Comparison of ENCODE assay signal across 24 mouse cellular contexts in the genomic region with DNA sequence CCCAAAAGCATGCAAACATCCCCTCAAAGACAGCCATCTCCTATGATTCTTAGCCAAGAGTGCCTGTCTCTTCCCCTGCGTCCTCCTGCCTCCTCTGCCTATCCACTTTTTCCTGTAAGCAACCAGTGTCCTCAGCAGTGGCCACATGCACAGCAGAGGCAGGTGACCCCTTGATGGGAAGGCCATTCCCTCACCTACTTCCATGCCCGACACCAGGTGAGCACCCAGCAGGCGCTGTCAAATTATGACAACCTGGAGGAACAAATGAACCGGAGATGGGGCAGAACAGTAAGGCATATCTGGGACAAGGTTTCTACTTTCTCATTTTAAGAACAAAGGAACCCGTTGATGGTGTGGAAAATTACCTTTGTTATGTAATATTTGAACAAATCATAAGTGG.
DNase-seq lines count a peak whose midpoint lies in the region; ATAC-seq and TF ChIP-seq lines count a peak whose summit lies in the region.
"Had no signal": no experiment of that assay in that cellular context is flagged by ENCODE, and none has a peak within 500 bp of the region (broad histone marks: within the 10 kb centered on the region; RNA-seq: fewer than 3 reads in every experiment).

No protein-coding gene starts in this region.

- no peak for TF ChIP-seq CTCF in cerebellum, adult 2 months (IDR thresholded peaks at IDR 0.05; ENCODE audit: borderline replicate concordance, insufficient read depth, low read depth, low read length)
- TF ChIP-seq CTCF in stomach, postnatal 0 days (IDR thresholded peaks at IDR 0.05; ENCODE audit: low read depth): no peak

- H3K36me3 ChIP-seq in stomach, postnatal 0 days (ENCODE audit: control insufficient read depth, insufficient read depth, low read length): no peaks in the 10 kb centered on the region
- H3K36me3 ChIP-seq in forebrain, embryonic 16.5 days (ENCODE audit: control insufficient read depth, insufficient read depth): no peaks in the 10 kb centered on the region
- H3K36me3 ChIP-seq: embryonic facial prominence, embryonic 13.5 days; G1E; heart, embryonic 12.5 days; hindbrain, embryonic 12.5 days had no signal

- H3K9ac ChIP-seq in stomach, postnatal 0 days (ENCODE audit: low read length): no peak overlapping the region
- no peak overlapping the region for H3K9ac ChIP-seq in forebrain, embryonic 16.5 days (replicated peaks; ENCODE audit: low read depth, low read length)
- H3K9ac ChIP-seq: embryonic facial prominence, embryonic 13.5 days; forebrain, embryonic 13.5 days; heart, embryonic 12.5 days; hindbrain, embryonic 12.5 days had no signal

- TF ChIP-seq EP300 in stomach, postnatal 0 days (optimal IDR thresholded peaks at IDR 0.05): no peak

- DNase-seq in cerebellum, postnatal 4 days (ENCODE audit: low spot score in 2 of 2): no peak
- peak; percentile 73 for DNase-seq in brain, adult 2 months (ENCODE audit: low read depth, low spot score)
- peak; percentile 67 to 79 for DNase-seq in cerebellum, adult 2 months
- DNase-seq in cerebellum, postnatal 14 days: peak; percentile 32 to 67
- DNase-seq in stomach, postnatal 0 days (ENCODE audit: low spot score): no peak
- DNase-seq in thymus, postnatal 4 days: no peak
- DNase-seq: adrenal gland, adult 8-10 months; adrenal gland, postnatal 36 days; B cell, adult 2 months; gastrocnemius, postnatal 10 days; heart, adult 2 months; heart, postnatal 36 days; kidney, adult 9 months had no signal

- ATAC-seq in cerebellum, adult (ENCODE audit: insufficient number of reproducible peaks, low FRiP score, low TSS enrichment): peak; percentile 86
- no peak for ATAC-seq in stomach, postnatal 0 days (ENCODE audit: low FRiP score, low TSS enrichment)
- ATAC-seq in forebrain, embryonic 16.5 days: no peak
- ATAC-seq: CD4-positive, CD25-positive, alpha-beta regulatory T cell, adult 4 months; forebrain, embryonic 13.5 days; hindbrain, embryonic 16.5 days; inflammation-experienced regulatory T-cells, adult 6 months; intestine, postnatal 0 days had no signal

- no peak overlapping the region for H3K4me2 ChIP-seq in stomach, postnatal 0 days (replicated peaks; ENCODE audit: low read depth)
- H3K4me2 ChIP-seq in forebrain, embryonic 16.5 days (ENCODE audit: low read length): no peak overlapping the region
- H3K4me2 ChIP-seq: embryonic facial prominence, embryonic 13.5 days; forebrain, embryonic 13.5 days; heart, embryonic 12.5 days; hindbrain, embryonic 12.5 days had no signal

- no peak overlapping the region for H3K4me3 ChIP-seq in cerebellum, adult 2 months (replicated peaks; ENCODE audit: insufficient read depth, low read depth, low read length)
- H3K4me3 ChIP-seq in stomach, postnatal 0 days (ENCODE audit: low read depth, low read length): no peak overlapping the region
- no peak overlapping the region for H3K4me3 ChIP-seq in forebrain, embryonic 16.5 days (replicated peaks; ENCODE audit: low read length)
- H3K4me3 ChIP-seq: embryonic facial prominence, embryonic 13.5 days; forebrain, embryonic 13.5 days; heart, adult 2 months; heart, embryonic 12.5 days; hindbrain, embryonic 12.5 days had no signal

- 30% methylated on average over 5 of the region's 5 CpGs for WGBS in cerebellum, adult 2 months
- 86% methylated on average over 5 of the region's 5 CpGs for WGBS in stomach, postnatal 0 days
- 88% methylated on average over 5 of the region's 5 CpGs for WGBS in forebrain, embryonic 16.5 days

- no peak overlapping the region for H3K27ac ChIP-seq in cerebellum, adult 2 months (ENCODE audit: insufficient read depth, low read length)
- no peak overlapping the region for H3K27ac ChIP-seq in stomach, postnatal 0 days (replicated peaks)
- H3K27ac ChIP-seq in forebrain, embryonic 16.5 days (ENCODE audit: low read length): no peak overlapping the region
- H3K27ac ChIP-seq: embryonic facial prominence, embryonic 13.5 days; forebrain, embryonic 13.5 days; heart, adult 2 months; hindbrain, embryonic 12.5 days had no signal

- no peaks in the 10 kb centered on the region for H3K27me3 ChIP-seq in cerebellum, adult 2 months (ENCODE audit: control insufficient read depth, insufficient read depth, low read length)
- H3K27me3 ChIP-seq in stomach, postnatal 0 days (ENCODE audit: control insufficient read depth, insufficient read depth, low read length): no peaks in the 10 kb centered on the region
- no peaks in the 10 kb centered on the region for H3K27me3 ChIP-seq in forebrain, embryonic 16.5 days (replicated peaks; ENCODE audit: control insufficient read depth, insufficient read depth, low read length)
- H3K27me3 ChIP-seq: embryonic facial prominence, embryonic 13.5 days; forebrain, embryonic 13.5 days; heart, embryonic 12.5 days; hindbrain, embryonic 12.5 days had no signal

- TF ChIP-seq POLR2A in cerebellum, adult 2 months (IDR thresholded peaks at IDR 0.05; ENCODE audit: borderline replicate concordance, insufficient read depth, low read length): no peak

- peaks cover 6% of the 10 kb centered on the region for H3K4me1 ChIP-seq in cerebellum, adult 2 months (ENCODE audit: control insufficient read depth, insufficient read depth, low read length)
- H3K4me1 ChIP-seq in stomach, postnatal 0 days (replicated peaks; ENCODE audit: control insufficient read depth, insufficient read depth): no peaks in the 10 kb centered on the region
- H3K4me1 ChIP-seq in forebrain, embryonic 16.5 days (replicated peaks; ENCODE audit: control insufficient read depth, insufficient read depth, low read length): no peaks in the 10 kb centered on the region
- H3K4me1 ChIP-seq: embryonic facial prominence, embryonic 13.5 days; forebrain, embryonic 13.5 days; heart, embryonic 12.5 days; hindbrain, embryonic 12.5 days had no signal

- no peaks in the 10 kb centered on the region for H3K9me3 ChIP-seq in stomach, postnatal 0 days (ENCODE audit: control insufficient read depth, low read length)
- no peaks in the 10 kb centered on the region for H3K9me3 ChIP-seq in forebrain, embryonic 16.5 days (ENCODE audit: control insufficient read depth, low read length)
- H3K9me3 ChIP-seq: embryonic facial prominence, embryonic 13.5 days; forebrain, embryonic 13.5 days; G1E; heart, embryonic 12.5 days; hindbrain, embryonic 12.5 days had no signal

Comparison
In these comparisons a context has a peak if more than half of its experiments do, and no peak if none do; other contexts are left out.
1. DNase-seq: peak in brain, adult 2 months (single experiment), cerebellum, adult 2 months (2 of 2) and cerebellum, postnatal 14 days (2 of 2); none in cerebellum, postnatal 4 days (0 of 2), stomach, postnatal 0 days (single experiment) and thymus, postnatal 4 days (single experiment).